Mouse (Mus musculus) adipocyte (in vitro differentiated cells): ENCODE results near the gene Epc2.
"Not testable (repeated sequence)": the region's sequence is repeated elsewhere in the genome, so short reads cannot be mapped to it uniquely, and the experiment has no call there.

Experiments
- DNase-seq: peaks from one replicate; pipeline ENCODE4 v3.0.0-alpha.2; 2016; ENCODE audit warnings: low spot score

The Epc2 gene

DNA sequence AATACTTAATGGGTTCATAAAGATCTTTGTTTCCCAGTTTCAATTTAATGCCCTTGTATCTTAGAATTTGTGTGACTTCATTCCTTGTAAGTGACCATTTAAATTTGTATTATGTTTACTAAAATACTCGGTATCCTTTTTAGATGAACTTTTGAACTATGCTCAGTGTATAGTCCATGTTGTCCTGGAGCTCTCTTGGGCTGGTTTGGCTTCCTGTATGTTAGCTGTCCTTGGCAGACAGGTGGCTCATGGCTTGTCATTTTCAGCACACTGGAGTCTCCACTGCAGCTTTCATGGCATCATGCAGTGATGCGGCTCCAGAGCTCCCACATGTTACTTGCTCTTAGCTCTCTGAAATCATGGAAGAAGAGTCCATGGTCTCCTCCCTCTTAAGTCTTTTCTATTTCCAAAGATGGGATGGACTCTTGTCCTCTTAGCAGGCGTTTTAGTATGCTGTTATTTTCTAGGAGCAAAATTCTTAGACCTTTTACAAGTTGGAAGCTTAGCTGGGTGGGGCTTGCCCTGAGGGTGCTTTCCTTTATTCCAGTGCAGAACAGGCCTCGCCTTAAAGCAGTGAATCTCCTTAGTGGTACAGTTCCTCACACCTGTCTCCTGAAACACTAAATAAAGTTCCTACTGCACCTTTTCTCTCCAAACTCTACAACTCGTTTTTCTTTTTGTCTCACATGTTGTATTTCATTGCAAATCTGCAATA, 20.5 kb downstream of the Epc2 start:
- no peak for DNase-seq

DNA sequence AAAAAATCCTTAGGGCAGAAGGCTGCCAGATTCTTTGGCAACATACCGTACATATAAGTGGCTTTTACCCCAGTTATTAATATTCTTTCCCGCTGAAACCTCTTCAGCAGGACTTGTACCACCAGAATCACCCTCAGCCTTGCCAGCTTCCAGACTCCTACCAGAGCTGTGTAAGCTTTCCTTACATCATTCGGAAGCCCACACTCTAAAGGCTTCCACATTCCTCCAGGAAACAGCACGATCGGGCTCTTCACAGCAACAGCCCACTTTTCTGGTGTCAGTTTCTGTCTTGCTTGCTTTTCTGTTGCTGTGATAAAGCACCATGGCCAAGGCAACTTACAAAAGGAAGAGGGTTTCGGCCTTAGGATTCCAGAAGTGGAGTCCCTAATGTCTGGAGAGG, 21.2 kb downstream of the Epc2 start:
- no peak for DNase-seq

- DNase-seq = peak; percentile 76
Observed at GRCm38 (mm10) chr2:49482146-49482545, 30.9 kb downstream of the Epc2 start.

- no peak for DNase-seq
Observed at GRCm38 (mm10) chr2:49483382-49483781, 32.1 kb downstream of the Epc2 start.

DNA sequence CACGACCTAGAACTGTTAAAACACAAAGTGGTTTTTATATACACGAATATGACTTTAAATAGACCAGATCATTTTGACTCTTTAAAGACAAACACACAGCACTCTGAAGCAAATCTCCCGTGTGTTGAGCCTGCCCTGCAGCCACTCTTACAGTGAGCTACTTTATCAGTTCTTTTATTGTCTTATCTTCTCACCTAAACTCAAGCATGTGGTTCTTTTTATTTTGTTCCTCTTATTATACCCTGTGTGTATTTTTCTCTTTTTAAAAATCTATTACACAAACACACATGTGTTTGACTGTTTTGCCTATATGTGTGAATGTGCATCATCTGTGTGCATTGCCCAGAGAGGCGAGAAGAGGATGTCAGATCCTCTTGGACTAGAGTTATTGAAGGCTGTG, 50.1 kb downstream of the Epc2 start:
- no peak for DNase-seq

DNA sequence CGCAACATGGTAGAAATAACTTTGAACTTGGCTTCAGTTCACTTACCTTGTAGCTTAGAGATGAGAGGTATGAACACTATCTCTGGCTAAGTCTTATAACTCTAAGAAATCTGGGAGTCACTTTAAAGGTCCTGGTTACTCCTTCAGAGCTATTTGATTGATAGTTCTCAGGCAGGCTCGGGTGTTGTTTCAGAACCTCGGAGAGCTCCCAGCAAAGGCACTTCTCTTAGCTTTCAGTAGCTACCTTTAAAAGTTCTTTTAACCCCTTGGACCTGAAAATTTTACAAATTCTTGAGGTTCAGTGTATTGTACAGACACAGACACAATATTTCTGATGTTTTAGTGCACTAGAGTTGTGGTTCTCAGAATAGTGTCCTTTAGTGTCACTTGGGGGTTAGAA, 52.3 kb downstream of the Epc2 start:
- peak; percentile 78 for DNase-seq

- not testable (repeated sequence) for DNase-seq
Observed at GRCm38 (mm10) chr2:49505151-49505550, 53.9 kb downstream of the Epc2 start.

GRCm38 (mm10) chr2:49510832-49511231, 59.5 kb downstream of the Epc2 start:
- DNase-seq = no peak

- peak; percentile 43 for DNase-seq
Observed at GRCm38 (mm10) chr2:49516011-49516410, 64.7 kb downstream of the Epc2 start.

DNA sequence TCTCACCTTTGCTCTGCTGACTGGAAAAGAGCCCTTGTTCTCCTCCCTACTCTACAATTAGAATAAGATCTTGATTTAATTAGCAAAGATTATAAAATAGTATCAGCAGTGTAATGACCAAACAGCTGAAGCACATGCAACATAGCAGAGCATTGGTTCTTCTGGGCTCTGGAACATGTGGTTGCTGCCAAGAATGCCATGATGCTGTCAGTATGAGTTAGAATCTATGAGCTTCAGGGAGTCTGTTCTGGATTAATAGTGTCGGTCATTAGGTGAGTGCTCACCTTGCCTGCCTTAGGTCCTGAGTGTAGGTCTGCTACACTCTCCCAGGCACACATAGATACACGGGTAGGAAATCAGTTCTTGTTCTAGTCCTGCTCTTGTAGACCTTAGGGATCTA, 69.1 kb downstream of the Epc2 start:
- DNase-seq = no peak

- no peak for DNase-seq
Observed at GRCm38 (mm10) chr2:49520989-49521388, 69.7 kb downstream of the Epc2 start.

DNA sequence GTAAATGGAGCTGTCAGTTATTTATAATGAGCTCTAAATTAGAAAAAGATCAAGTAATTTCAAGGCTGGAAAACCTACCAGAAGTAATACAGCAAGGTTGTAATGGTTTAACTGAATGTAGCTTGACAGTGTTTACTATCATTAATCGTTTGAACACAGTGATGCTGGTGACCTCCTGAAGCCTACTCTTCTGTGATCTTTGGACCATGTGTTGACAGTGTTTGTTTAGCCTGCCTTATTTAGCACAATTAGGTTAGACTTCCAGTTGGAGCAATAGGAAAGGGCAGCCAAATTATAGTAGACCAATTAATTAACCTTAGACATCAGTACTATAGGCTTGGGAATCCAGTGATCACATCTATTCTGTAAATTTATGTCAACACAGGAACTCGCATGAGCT, 70.3 kb downstream of the Epc2 start:
- DNase-seq = no peak

DNA sequence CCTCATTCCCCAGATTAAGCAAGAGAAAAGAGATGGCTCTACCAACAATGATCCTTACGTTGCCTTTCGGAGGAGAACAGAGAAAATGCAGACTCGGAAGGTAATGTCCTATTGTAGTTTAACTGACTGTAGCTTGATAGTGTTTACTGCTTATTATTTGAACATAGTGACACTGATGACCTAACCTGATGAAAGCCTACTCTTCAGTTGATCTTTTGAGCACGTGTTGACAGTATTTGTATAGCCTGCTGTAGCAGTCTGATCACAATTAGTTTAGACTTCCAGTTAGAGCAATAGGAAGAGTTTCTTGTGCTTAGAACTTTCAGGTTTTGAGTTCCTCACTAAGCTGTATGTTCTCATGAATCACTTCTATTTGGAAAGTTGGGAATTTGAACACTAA, 71.3 kb downstream of the Epc2 start:
- DNase-seq = no peak

- no peak for DNase-seq
Observed at GRCm38 (mm10) chr2:49537147-49537546, 85.9 kb downstream of the Epc2 start.

GRCm38 (mm10) chr2:49538056-49538455, 86.8 kb downstream of the Epc2 start:
- DNase-seq = no peak

DNA sequence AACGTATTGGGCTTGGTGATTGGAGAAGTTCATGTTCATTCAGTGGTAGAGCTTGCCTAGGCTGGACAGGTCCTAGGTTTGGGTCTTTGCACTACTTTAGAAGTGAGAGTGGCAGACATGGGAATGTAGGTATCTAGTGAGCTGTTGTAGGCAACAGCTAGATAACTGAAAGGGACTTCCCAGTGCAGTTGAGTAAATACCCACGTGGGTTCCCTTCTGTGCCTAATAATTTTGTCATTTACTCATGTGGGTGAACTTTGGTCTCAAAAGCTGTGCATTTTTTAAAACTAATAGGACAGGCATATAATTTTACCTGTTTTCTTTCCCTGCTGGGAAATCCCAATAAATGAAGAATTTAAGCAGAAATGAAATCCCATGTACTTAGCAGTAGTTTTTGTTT, 88.5 kb downstream of the Epc2 start:
- peak; percentile 20 for DNase-seq

- no peak for DNase-seq
Observed at GRCm38 (mm10) chr2:49547813-49548212, 96.5 kb downstream of the Epc2 start.

GRCm38 (mm10) chr2:49548492-49548891, 97.2 kb downstream of the Epc2 start:
- DNase-seq = no peak

- no peak for DNase-seq
Observed at GRCm38 (mm10) chr2:49553096-49553495, 101.8 kb downstream of the Epc2 start.

- DNase-seq = no peak
Observed at GRCm38 (mm10) chr2:49557339-49557738, 106.1 kb downstream of the Epc2 start.

GRCm38 (mm10) chr2:49558361-49558760, 107.1 kb downstream of the Epc2 start:
- no peak for DNase-seq

- no peak for DNase-seq
Observed at GRCm38 (mm10) chr2:49562688-49563350, 111.5 kb downstream of the Epc2 start.

DNA sequence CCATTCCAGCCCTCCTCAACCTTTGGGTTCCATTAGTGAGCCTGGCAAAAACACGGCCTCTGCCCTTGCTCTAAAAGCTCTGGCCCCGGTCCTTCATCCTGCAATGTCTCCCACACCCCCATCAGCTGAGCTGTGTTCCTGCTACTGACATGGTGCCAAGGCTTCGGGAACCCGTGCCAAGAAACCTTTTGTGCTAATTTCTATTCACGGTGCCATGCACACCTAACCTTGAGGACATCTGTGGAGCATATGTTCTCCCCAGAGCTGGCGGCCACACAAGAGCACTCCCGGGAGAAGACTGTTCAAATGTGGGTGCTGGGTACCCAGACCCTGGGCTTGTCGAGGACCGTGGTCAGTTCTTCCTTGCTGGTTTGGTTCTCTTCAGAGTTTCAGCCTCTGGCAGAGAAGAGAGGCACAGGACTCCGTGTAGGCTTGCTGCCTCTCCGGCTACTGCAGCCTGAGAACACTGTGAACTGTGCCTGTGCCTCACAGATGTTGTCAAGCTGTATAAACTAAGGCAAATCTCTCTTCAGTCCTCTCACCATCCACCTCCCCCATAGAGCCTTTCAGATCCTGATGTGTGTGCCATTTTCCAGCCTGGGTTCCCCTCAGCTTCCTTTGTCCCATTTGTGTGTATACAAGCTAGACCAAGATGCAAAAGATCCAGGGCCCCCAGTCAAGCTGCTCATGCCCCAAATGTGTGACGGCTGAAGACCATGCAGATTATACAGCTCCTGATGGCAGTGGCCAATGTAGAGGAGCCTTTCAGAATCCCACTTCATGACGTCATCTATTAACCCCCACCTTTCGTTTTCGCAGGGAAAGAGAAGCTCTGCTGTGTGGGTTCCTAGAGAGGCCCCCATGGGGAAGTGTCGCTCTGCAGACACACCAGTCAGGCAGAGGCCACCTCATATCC, 118.8 kb downstream of the Epc2 start:
- peak; percentile 78 for DNase-seq
